Mouse (Mus musculus): Measurements from ENCODE around the gene Crebrf.

DNA sequence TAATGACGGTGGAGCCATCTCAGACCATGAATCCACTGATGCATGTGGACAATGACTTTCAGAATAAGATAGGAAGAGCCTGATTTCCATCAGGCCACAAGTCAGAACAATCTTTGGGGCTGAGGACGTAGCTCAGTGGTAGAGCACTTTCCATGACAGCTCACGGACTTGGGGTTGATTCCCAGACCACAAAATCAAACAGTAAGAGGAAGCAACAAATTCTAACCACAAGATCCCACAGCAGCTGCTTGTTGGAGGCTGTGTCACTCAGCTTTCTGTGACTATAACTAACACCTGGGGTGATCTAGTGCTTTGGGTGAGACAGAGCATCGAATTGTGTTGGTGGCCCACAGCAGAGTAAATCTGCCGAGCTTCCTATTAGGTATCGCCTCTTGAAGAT lies 101.4 kb downstream of the Crebrf start:
- no peak for TF ChIP-seq CEBPB (IDR thresholded peaks at IDR 0.05; ENCODE audit: low read depth)
- TF ChIP-seq CTCF (IDR thresholded peaks at IDR 0.05; ENCODE audit: control insufficient read depth, insufficient read depth, insufficient read length): no peak
- TF ChIP-seq MYOD1 (IDR thresholded peaks at IDR 0.05; ENCODE audit: control insufficient read depth, insufficient read length, low read depth): peak; percentile 74
- TF ChIP-seq MAX (IDR thresholded peaks at IDR 0.05): no peak
